Mouse (Mus musculus): ENCODE data around the gene Has1.

GRCm38 (mm10) chr17:17879347-17879746 is 24.3 kb upstream of the Has1 start:
- TF ChIP-seq POLR2A (IDR thresholded peaks at IDR 0.05; ENCODE audit: low read depth, low read length) (no peak), ZC3H11A (IDR thresholded peaks at IDR 0.05; ENCODE audit: low read depth, low read length) (no peak), MAFK (IDR thresholded peaks at IDR 0.05; ENCODE audit: insufficient replicate concordance, low read length) (no peak), CTCF (conservative IDR thresholded peaks at IDR 0.05 in 1 of 2, IDR thresholded peaks at IDR 0.05 in 1 of 2; ENCODE audit: low read depth in 2 of 2, low read length in 2 of 2) (no peak)

Data from CH12.LX (cell line).